Mouse (Mus musculus) heart, postnatal 4 days (tissue): ENCODE measurements around the gene Myoz1. TPM values are rescaled to one million over a fixed set of nuclear protein-coding genes. Genes with fewer than 3 reads are reported as not detected.

Experiments used
- DNase-seq: peaks from one replicate; pipeline ENCODE4 v3.0.0; 2021
- total RNA-seq, 2 experiments: library from RNA; stranded (reverse); gene quantifications; 2 replicates each; pipeline ENCODE4 v1.2.3; 2021

Myoz1 gene
- total RNA-seq, 2 experiments from 2014 or later = 5.6 to 7.5 TPM

GRCm38 (mm10) chr14:20668154-20668810, 11.9 kb upstream of the Myoz1 start, which contains the start of gene Synpo2l:
Synpo2l (minus strand) TSS chr14:20668354.
- DNase-seq = peak; percentile 77

- no peak for DNase-seq
Measured at GRCm38 (mm10) chr14:20667469-20667868, 11.1 kb upstream of the Myoz1 start.

GRCm38 (mm10) chr14:20664436-20664835, 8.1 kb upstream of the Myoz1 start:
- DNase-seq = peak; percentile 65

GRCm38 (mm10) chr14:20663601-20664000, 7.3 kb upstream of the Myoz1 start:
- no peak for DNase-seq

GRCm38 (mm10) chr14:20662740-20663139, 6.4 kb upstream of the Myoz1 start:
- no peak for DNase-seq

- peak; percentile 43 for DNase-seq
Measured at GRCm38 (mm10) chr14:20661661-20662331, 5.5 kb upstream of the Myoz1 start.

GRCm38 (mm10) chr14:20660827-20661660, 4.7 kb upstream of the Myoz1 start:
- DNase-seq = peak; percentile 96

- DNase-seq = no peak
Measured at GRCm38 (mm10) chr14:20659687-20660086, 3.3 kb upstream of the Myoz1 start.

- no peak for DNase-seq
Measured at GRCm38 (mm10) chr14:20658902-20659301, 2.6 kb upstream of the Myoz1 start.

- DNase-seq = peak; percentile 61
Measured at GRCm38 (mm10) chr14:20658326-20658725, 2.0 kb upstream of the Myoz1 start.

- no peak for DNase-seq
Measured at GRCm38 (mm10) chr14:20655731-20656130, 609 bp downstream of the Myoz1 start.

GRCm38 (mm10) chr14:20654690-20655421, 1.5 kb downstream of the Myoz1 start:
- no peak for DNase-seq

GRCm38 (mm10) chr14:20651722-20652256, 4.6 kb downstream of the Myoz1 start:
- no peak for DNase-seq

GRCm38 (mm10) chr14:20651000-20651399, 5.3 kb downstream of the Myoz1 start:
- DNase-seq = peak; percentile 45

- no peak for DNase-seq
Measured at GRCm38 (mm10) chr14:20646381-20646780, 10.0 kb downstream of the Myoz1 start.

- no peak for DNase-seq
Measured at GRCm38 (mm10) chr14:20645547-20645946, 10.8 kb downstream of the Myoz1 start.

GRCm38 (mm10) chr14:20641438-20641875, 14.9 kb downstream of the Myoz1 start:
- DNase-seq = no peak

- DNase-seq = peak; percentile 98
Measured at GRCm38 (mm10) chr14:20640644-20641437, 15.5 kb downstream of the Myoz1 start, which contains the start of gene Usp54. Usp54 (minus strand) TSS chr14:20641063.

- no peak for DNase-seq
Measured at GRCm38 (mm10) chr14:20639918-20640619, 16.3 kb downstream of the Myoz1 start.

GRCm38 (mm10) chr14:20638702-20639101, 17.6 kb downstream of the Myoz1 start:
- no peak for DNase-seq
